Mouse (Mus musculus) stomach, embryonic 15.5 days (tissue): ENCODE measurements around the gene Washc2. TPM values are rescaled to one million over a fixed set of nuclear protein-coding genes. Genes with fewer than 3 reads are reported as not detected.
A peak's percentile ranks its signal among the peaks of the same experiment; 100 is the strongest.
"Not testable (repeated sequence)": the region's sequence is repeated elsewhere in the genome, so short reads cannot be mapped to it uniquely, and the experiment has no call there.

Experiments
- ATAC-seq: fragments of 200-750 bp; cut with Nextera tagmentation; 2 replicates; pipeline ENCODE4 v1.8.0; 2017; ENCODE audit warnings: low read depth, moderate number of reproducible peaks, moderate TSS enrichment; ENCODE audit not compliant: insufficient read depth, low FRiP score
- H3K27ac ChIP-seq: fragments of 300-500 bp; sonication (generic); 2 replicates; pipeline ENCODE4 v1.5.1; 2015; ENCODE audit warnings: mild to moderate bottlenecking, inconsistent platforms
- H3K27me3 ChIP-seq: fragments of 300-500 bp; sonication (generic); replicated peaks from 2 replicates; pipeline ENCODE4 v1.6.1; 2015; ENCODE audit warnings: inconsistent platforms
- H3K36me3 ChIP-seq: fragments of 300-500 bp; sonication (generic); 2 replicates; pipeline ENCODE4 v1.6.1; 2015; ENCODE audit warnings: inconsistent platforms
- H3K4me1 ChIP-seq: fragments of 300-500 bp; sonication (generic); 2 replicates; pipeline ENCODE4 v1.6.1; 2015; ENCODE audit warnings: inconsistent platforms
- H3K4me2 ChIP-seq: fragments of 300-500 bp; sonication (generic); 2 replicates; pipeline ENCODE4 v1.6.1; 2015; ENCODE audit warnings: mild to moderate bottlenecking, inconsistent platforms
- H3K4me3 ChIP-seq: fragments of 300-500 bp; sonication (generic); replicated peaks from 2 replicates; pipeline ENCODE4 v1.5.1; 2015; ENCODE audit warnings: inconsistent platforms
- H3K9ac ChIP-seq: fragments of 300-500 bp; sonication (generic); 2 replicates; pipeline ENCODE4 v1.6.1; 2015; ENCODE audit warnings: inconsistent platforms
- H3K9me3 ChIP-seq: fragments of 300-500 bp; sonication (generic); 2 replicates; pipeline ENCODE4 v1.6.1; 2016; ENCODE audit warnings: inconsistent platforms
- WGBS: fragments of 180-500 bp; shearing (Covaris S2); methylation state at CpG from one replicate; pipeline ENCODE4 v1.1.7; 2015; 5-methylcytosine and 5-hydroxymethylcytosine counted together
- polyA plus RNA-seq: library from polyadenylated mRNA; unstranded; fragments of >200 nt; fragmentation: Nextera tagmentation; extraction: Ambion mirVana; gene quantifications from 2 replicates; pipeline ENCODE4 v1.2.1, GENCODE M21; 2015

Washc2 gene
- 36.7 and 39.8 TPM in 2 replicates for polyA plus RNA-seq

GRCm38 (mm10) chr6:116207729-116208534 is at the start of gene Washc2:
Washc2 (plus strand) TSS chr6:116208038.
- Histone ChIP-seq H3K36me3 (0 out of 2 replicates have a peak, but pooled peaks cover 8% of the 10 kb centered on the region), H3K4me3 (peak within 1 kb of the TSS; percentile 89), H3K9ac (peak within 1 kb of the TSS; percentile 69), H3K27ac (peak within 1 kb of the TSS; percentile 65), H3K4me1 (peaks cover 12% of the 10 kb centered on the region), H3K27me3 (no peaks in the 10 kb centered on the region), H3K4me2 (peak within 1 kb of the TSS; percentile 92), H3K9me3 (no peaks in the 10 kb centered on the region)
- peak; percentile 97 for ATAC-seq
- under 1% methylated on average over 51 of the region's 51 CpGs for WGBS

DNA sequence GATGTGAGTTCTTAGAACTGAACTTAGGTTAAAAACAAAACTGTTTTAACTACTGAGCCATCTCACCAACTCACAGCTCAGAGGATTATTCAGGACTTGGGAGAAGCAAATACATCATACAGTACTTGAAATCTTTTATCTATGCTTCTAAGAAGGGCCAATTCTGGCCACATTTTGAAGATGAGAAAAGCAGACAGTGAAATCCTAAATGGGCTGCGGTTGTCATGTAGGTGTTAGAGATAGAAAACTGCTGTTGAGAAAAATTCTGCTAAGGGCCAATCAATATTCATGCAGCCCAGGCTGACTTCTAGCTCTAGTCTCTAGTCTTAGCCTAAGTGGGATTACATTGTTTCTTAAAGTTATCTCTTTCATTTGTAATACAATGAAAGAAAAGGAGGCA is 41.5 kb upstream of the Washc2 start:
- Histone ChIP-seq H3K9me3 (no peaks in the 10 kb centered on the region), H3K27me3 (no peaks in the 10 kb centered on the region), H3K36me3 (0 out of 2 replicates have a peak, but pooled peaks cover 3% of the 10 kb centered on the region), H3K4me3 (no peak overlapping the region), H3K4me1 (no peaks in the 10 kb centered on the region), H3K4me2 (no peak overlapping the region), H3K27ac (no peak overlapping the region), H3K9ac (no peak overlapping the region)
- WGBS = 86% methylated on average over 1 of the region's 1 CpGs
- ATAC-seq = no peak

GRCm38 (mm10) chr6:116173511-116174099 is 34.2 kb upstream of the Washc2 start:
- not testable (repeated sequence) for H3K9me3 ChIP-seq, ATAC-seq, H3K27me3 ChIP-seq, H3K27ac ChIP-seq, H3K4me3 ChIP-seq, H3K4me1 ChIP-seq, H3K9ac ChIP-seq, H3K36me3 ChIP-seq, H3K4me2 ChIP-seq
- WGBS = 76% methylated on average over 37 of the region's 37 CpGs

DNA sequence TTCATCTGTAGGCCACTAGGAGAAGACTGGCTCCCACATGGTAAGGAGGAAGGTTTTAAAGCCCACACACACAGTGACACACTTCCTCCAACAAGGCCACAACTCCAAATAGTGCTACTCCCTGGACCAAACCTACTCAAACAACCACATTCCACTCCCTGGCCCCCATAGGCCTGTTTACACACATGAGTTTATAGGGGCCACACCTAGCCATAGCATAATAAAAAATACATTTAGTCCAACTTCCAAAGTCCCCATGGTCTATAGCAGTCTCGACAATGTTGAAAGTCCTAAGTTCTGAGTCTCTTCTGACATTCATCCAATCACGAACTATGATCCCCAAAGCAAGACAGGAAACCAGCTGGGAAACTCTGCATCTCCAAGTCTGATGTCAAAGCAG is 29.5 kb upstream of the Washc2 start:
- ATAC-seq = no peak
- H3K9ac ChIP-seq = no peak overlapping the region
- 90% methylated on average over 2 of the region's 2 CpGs for WGBS
- no peak overlapping the region for H3K4me3 ChIP-seq
- no peaks in the 10 kb centered on the region for H3K36me3 ChIP-seq
- H3K27ac ChIP-seq = no peak overlapping the region
- no peaks in the 10 kb centered on the region for H3K9me3 ChIP-seq
- no peaks in the 10 kb centered on the region for H3K4me1 ChIP-seq
- no peaks in the 10 kb centered on the region for H3K27me3 ChIP-seq
- H3K4me2 ChIP-seq = no peak overlapping the region

GRCm38 (mm10) chr6:116180731-116181130 is 27.1 kb upstream of the Washc2 start:
- H3K36me3 ChIP-seq = no peaks in the 10 kb centered on the region
- H3K27me3 ChIP-seq = no peaks in the 10 kb centered on the region
- WGBS = 54% methylated on average over 3 of the region's 3 CpGs
- no peak overlapping the region for H3K9ac ChIP-seq
- H3K4me2 ChIP-seq = no peak overlapping the region
- H3K4me1 ChIP-seq = no peaks in the 10 kb centered on the region
- H3K27ac ChIP-seq = no peak overlapping the region
- H3K9me3 ChIP-seq = no peaks in the 10 kb centered on the region
- H3K4me3 ChIP-seq = no peak overlapping the region
- no peak for ATAC-seq

DNA sequence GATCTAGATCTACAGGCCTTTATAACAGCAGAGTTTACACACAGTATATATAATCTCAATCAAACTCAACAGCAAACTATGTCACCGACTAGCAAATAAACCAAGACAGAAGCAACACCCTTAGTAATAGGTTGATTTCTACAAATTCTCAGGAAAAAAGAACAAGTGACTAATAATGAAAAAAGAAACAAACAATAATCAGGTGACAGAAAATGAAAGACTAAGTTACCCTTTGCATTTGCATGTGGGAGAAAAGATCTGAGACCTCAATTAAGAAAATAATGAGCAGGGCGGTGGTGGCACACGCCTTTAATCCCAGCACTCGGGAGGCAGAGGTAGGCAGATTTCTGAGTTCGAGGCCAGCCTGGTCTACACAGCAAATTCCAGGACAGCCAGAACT is 24.3 kb upstream of the Washc2 start:
- Histone ChIP-seq H3K4me1 (no peaks in the 10 kb centered on the region), H3K4me3 (no peak overlapping the region), H3K36me3 (no peaks in the 10 kb centered on the region), H3K27ac (no peak overlapping the region), H3K4me2 (no peak overlapping the region), H3K9ac (no peak overlapping the region), H3K27me3 (no peaks in the 10 kb centered on the region), H3K9me3 (no peaks in the 10 kb centered on the region)
- 87% methylated on average over 5 of the region's 5 CpGs for WGBS
- no peak for ATAC-seq

GRCm38 (mm10) chr6:116186485-116186884 is 21.4 kb upstream of the Washc2 start:
- H3K4me2 ChIP-seq = no peak overlapping the region
- whole genome bisulfite sequencing = 36% methylated on average over 2 of the region's 2 CpGs
- no peaks in the 10 kb centered on the region for H3K9me3 ChIP-seq
- no peak for ATAC-seq
- H3K36me3 ChIP-seq = no peaks in the 10 kb centered on the region
- H3K4me1 ChIP-seq = peaks cover 5% of the 10 kb centered on the region; the same call in 1 of the 2 replicates
- no peak overlapping the region for H3K4me3 ChIP-seq
- no peak overlapping the region for H3K9ac ChIP-seq
- no peaks in the 10 kb centered on the region for H3K27me3 ChIP-seq
- no peak overlapping the region for H3K27ac ChIP-seq

- Histone ChIP-seq H3K9me3 (no peaks in the 10 kb centered on the region), H3K4me1 (peaks cover 10% of the 10 kb centered on the region; the same call in 1 of the 2 replicates), H3K9ac (no peak overlapping the region), H3K4me3 (no peak overlapping the region), H3K27me3 (no peaks in the 10 kb centered on the region), H3K4me2 (no peak overlapping the region), H3K27ac (no peak overlapping the region), H3K36me3 (no peaks in the 10 kb centered on the region)
- ATAC-seq = no peak
- WGBS = 50% methylated on average over 1 of the region's 1 CpGs
These were observed 18.4 kb upstream of the Washc2 start for GRCm38 (mm10) chr6:116189417-116189816.

DNA sequence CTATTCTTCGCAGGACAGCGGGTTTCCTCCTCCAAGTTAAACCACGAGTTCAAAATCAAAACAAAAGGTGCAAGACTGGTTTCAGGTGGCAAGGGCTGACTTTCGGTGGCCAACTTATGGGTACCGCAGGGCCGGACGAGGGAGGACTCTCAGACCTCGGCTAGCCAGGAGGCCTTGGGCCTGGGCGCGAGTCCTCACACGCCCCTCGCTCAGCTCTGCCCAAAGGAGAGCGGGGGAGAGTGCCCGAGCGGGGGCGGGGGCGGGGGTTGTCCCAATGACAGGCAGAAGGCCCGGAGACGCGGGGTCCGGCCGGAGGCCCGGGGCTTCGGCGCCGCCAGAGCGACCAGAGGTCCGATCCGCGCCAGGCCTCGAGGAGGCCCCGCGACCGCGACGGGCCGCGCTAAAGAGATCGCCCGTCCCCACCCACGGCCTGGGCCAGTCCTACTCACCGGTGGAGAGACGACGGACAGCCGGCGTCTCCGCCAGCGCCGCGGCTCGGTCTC is 15.0 kb upstream of the Washc2 start:
- under 1% methylated on average over 51 of the region's 51 CpGs for WGBS
- Histone ChIP-seq H3K27ac (peak overlapping the region; percentile 85), H3K4me1 (peaks cover 10% of the 10 kb centered on the region; the same call in 1 of the 2 replicates), H3K9me3 (no peaks in the 10 kb centered on the region), H3K4me3 (peak overlapping the region; percentile 95), H3K4me2 (peak overlapping the region; percentile 83), H3K27me3 (no peaks in the 10 kb centered on the region), H3K36me3 (no peaks in the 10 kb centered on the region), H3K9ac (peak overlapping the region; percentile 87)
- peak; percentile 87 for ATAC-seq

- peak; percentile 93 for ATAC-seq
- peak within 1 kb of the TSS; percentile 83 for H3K4me2 ChIP-seq
- no peaks in the 10 kb centered on the region for H3K36me3 ChIP-seq
- H3K27ac ChIP-seq = peak within 1 kb of the TSS; percentile 85
- no peaks in the 10 kb centered on the region for H3K9me3 ChIP-seq
- H3K4me3 ChIP-seq = peak within 1 kb of the TSS; percentile 95
- peaks cover 10% of the 10 kb centered on the region; the same call in 1 of the 2 replicates for H3K4me1 ChIP-seq
- H3K9ac ChIP-seq = peak within 1 kb of the TSS; percentile 87
- 1% methylated on average over 63 of the region's 68 CpGs for WGBS
- no peaks in the 10 kb centered on the region for H3K27me3 ChIP-seq
These were observed 14.1 kb upstream of the Washc2 start, which contains the start of gene Tmcc1 for GRCm38 (mm10) chr6:116193394-116194393. Tmcc1 (minus strand) TSS chr6:116193486.

- no peak for ATAC-seq
These were observed 12.0 kb upstream of the Washc2 start for GRCm38 (mm10) chr6:116195811-116196210.

More at GRCm38 (mm10) chr6:116195811-116196210, 12.0 kb upstream of the Washc2 start:
- Histone ChIP-seq H3K27me3 (no peaks in the 10 kb centered on the region), H3K4me1 (peaks cover 7% of the 10 kb centered on the region; the same call in 1 of the 2 replicates), H3K9me3 (no peaks in the 10 kb centered on the region), H3K4me2 (no peak overlapping the region), H3K36me3 (no peaks in the 10 kb centered on the region), H3K27ac (no peak overlapping the region), H3K9ac (no peak overlapping the region), H3K4me3 (no peak overlapping the region)
- WGBS = 62% methylated on average over 8 of the region's 8 CpGs
